Mouse (Mus musculus) MEL (cell line): Measurements from ENCODE around the gene Keap1. TPM values are rescaled to one million over a fixed set of nuclear protein-coding genes. Genes with fewer than 3 reads are reported as not detected.

Source experiments
- DNase-seq: peaks from one replicate; pipeline ENCODE4 v3.0.0; 2011; ENCODE audit warnings: low read depth, low spot score
- H3K27ac ChIP-seq: 2 replicates; pipeline ENCODE4 v1.5.1; 2012; ENCODE audit warnings: low read depth, mild to moderate bottlenecking, control low read depth, low read length, moderate library complexity; ENCODE audit not compliant: control insufficient read depth
- H3K27me3 ChIP-seq, 2 experiments: fragments of 150-350 bp in 1 of 2; sonication (generic) in 1 of 2; 2 replicates each; pipeline ENCODE4 v1.6.1; 2012; ENCODE audit warnings: low read length in 2 of 2, mild to moderate bottlenecking in 2 of 2, improper control_type of control experiment in 1 of 2, moderate library complexity in 1 of 2; ENCODE audit not compliant: insufficient read depth in 2 of 2, control insufficient read depth in 1 of 2
- H3K36me3 ChIP-seq, 2 experiments: 2 replicates each; pipeline ENCODE4 v1.6.1; 2012 to 2014; ENCODE audit warnings: low read length in 2 of 2, improper control_type of control experiment in 1 of 2, inconsistent platforms in 1 of 2, mild to moderate bottlenecking in 1 of 2; ENCODE audit not compliant: insufficient read depth in 2 of 2, control insufficient read depth in 1 of 2
- H3K4me1 ChIP-seq, 2 experiments: fragments of 150-350 bp in 1 of 2; sonication (generic) in 1 of 2; 2 replicates each; pipeline ENCODE4 v1.6.1; 2012; ENCODE audit warnings: low read length in 2 of 2, improper control_type of control experiment in 1 of 2, mild to moderate bottlenecking in 1 of 2; ENCODE audit not compliant: insufficient read depth in 2 of 2, control insufficient read depth in 1 of 2
- H3K4me3 ChIP-seq, 2 experiments: fragments of 150-350 bp in 1 of 2; sonication (generic) in 1 of 2; 2 replicates each; pipeline ENCODE4 v1.5.1; 2012; ENCODE audit warnings: low read depth in 2 of 2, low read length in 2 of 2, mild to moderate bottlenecking in 2 of 2, moderate library complexity in 2 of 2, control low read depth in 1 of 2, improper control_type of control experiment in 1 of 2; ENCODE audit not compliant: control insufficient read depth in 1 of 2, insufficient read depth in 1 of 2
- H3K79me2 ChIP-seq: 2 replicates; pipeline ENCODE4 v1.6.1; 2012; ENCODE audit warnings: mild to moderate bottlenecking, low read length, moderate library complexity; ENCODE audit not compliant: control insufficient read depth, poor library complexity, insufficient read depth
- H3K9ac ChIP-seq: 2 replicates; pipeline ENCODE4 v1.6.1; 2012; ENCODE audit warnings: low read depth, mild to moderate bottlenecking, control low read depth, low read length, moderate library complexity; ENCODE audit not compliant: control insufficient read depth, poor library complexity, severe bottlenecking
- H3K9me3 ChIP-seq: fragments of 150-350 bp; sonication (generic); replicated peaks from 2 replicates; pipeline ENCODE4 v1.6.1; 2012; ENCODE audit warnings: mild to moderate bottlenecking, low read length, improper control_type of control experiment, moderate library complexity; ENCODE audit not compliant: insufficient read depth
- EP300 ChIP-seq, 2 experiments: IDR thresholded peaks; 2 replicates each; pipeline ENCODE4 v1.6.1; 2011; ENCODE audit warnings: improper control_type of control experiment in 2 of 2, low read length in 2 of 2, low read depth in 1 of 2, mild to moderate bottlenecking in 1 of 2
- GABPA ChIP-seq: IDR thresholded peaks from 2 replicates; pipeline ENCODE4 v1.6.1; 2012; ENCODE audit warnings: low read depth, mild to moderate bottlenecking, inconsistent platforms, low read length, improper control_type of control experiment, moderate library complexity
- KAT2A ChIP-seq: conservative IDR thresholded peaks from 2 replicates; pipeline ENCODE4 v1.6.1; 2012; ENCODE audit warnings: low read depth, low read length, improper control_type of control experiment, inconsistent platforms
- MAFK ChIP-seq: IDR thresholded peaks from 2 replicates; pipeline ENCODE4 v1.6.1; 2011; ENCODE audit warnings: low read depth, mild to moderate bottlenecking, low read length, improper control_type of control experiment, borderline replicate concordance
- MAX ChIP-seq: IDR thresholded peaks from 2 replicates; pipeline ENCODE4 v1.6.1; 2011; ENCODE audit warnings: low read length, improper control_type of control experiment
- MEF2A ChIP-seq: IDR thresholded peaks from 2 replicates; pipeline ENCODE4 v1.6.1; 2014; ENCODE audit warnings: low read depth, mild to moderate bottlenecking, inconsistent platforms, low read length, improper control_type of control experiment; ENCODE audit not compliant: poor library complexity, insufficient replicate concordance, severe bottlenecking; ENCODE audit errors: extremely low read depth
- MXI1 ChIP-seq: IDR thresholded peaks from 2 replicates; pipeline ENCODE4 v1.6.1; 2011; ENCODE audit warnings: mild to moderate bottlenecking, low read depth, low read length, improper control_type of control experiment
- MYB ChIP-seq: IDR thresholded peaks from 2 replicates; pipeline ENCODE4 v1.6.1; 2011; ENCODE audit warnings: mild to moderate bottlenecking, low read depth, low read length, improper control_type of control experiment
- MYC ChIP-seq: IDR thresholded peaks from 2 replicates; pipeline ENCODE4 v1.6.1; 2011; ENCODE audit warnings: low read depth, mild to moderate bottlenecking, low read length, improper control_type of control experiment, moderate library complexity
- NRF1 ChIP-seq: IDR thresholded peaks from 2 replicates; pipeline ENCODE4 v1.6.1; 2014; ENCODE audit warnings: low read depth, mild to moderate bottlenecking, inconsistent platforms, low read length, improper control_type of control experiment, moderate library complexity; ENCODE audit not compliant: poor library complexity, insufficient read depth, severe bottlenecking
- POLR2A ChIP-seq, 2 experiments: IDR thresholded peaks; 2 replicates each; pipeline ENCODE4 v1.6.1; 2011 to 2012; ENCODE audit warnings: low read length in 2 of 2, mild to moderate bottlenecking in 2 of 2, control low read depth in 1 of 2, improper control_type of control experiment in 1 of 2, low read depth in 1 of 2, moderate library complexity in 1 of 2; ENCODE audit not compliant: control insufficient read depth in 1 of 2, insufficient read depth in 1 of 2, poor library complexity in 1 of 2
- POLR2AphosphoS2 ChIP-seq: IDR thresholded peaks from 2 replicates; pipeline ENCODE4 v1.6.1; 2011; ENCODE audit warnings: low read length, improper control_type of control experiment
- POLR2AphosphoS5 ChIP-seq: IDR thresholded peaks from 2 replicates; pipeline ENCODE4 v1.6.1; 2012; ENCODE audit warnings: low read depth, borderline replicate concordance, mild to moderate bottlenecking, inconsistent platforms, low read length, moderate library complexity, mixed read lengths
- TAL1 ChIP-seq: IDR thresholded peaks from 2 replicates; pipeline ENCODE4 v1.6.1; 2012; ENCODE audit warnings: mild to moderate bottlenecking, inconsistent platforms, low read length, moderate library complexity, mixed read lengths
- TCF12 ChIP-seq: IDR thresholded peaks from 2 replicates; pipeline ENCODE4 v1.6.1; 2014; ENCODE audit warnings: low read depth, mild to moderate bottlenecking, inconsistent platforms, low read length, improper control_type of control experiment, moderate library complexity
- UBTF ChIP-seq: IDR thresholded peaks from 2 replicates; pipeline ENCODE4 v1.6.1; 2012; ENCODE audit warnings: low read depth, mild to moderate bottlenecking, inconsistent platforms, low read length, improper control_type of control experiment, moderate library complexity, borderline replicate concordance; ENCODE audit not compliant: insufficient read depth
- USF1 ChIP-seq: IDR thresholded peaks from 2 replicates; pipeline ENCODE4 v1.6.1; 2014; ENCODE audit warnings: low read depth, mild to moderate bottlenecking, inconsistent platforms, low read length, improper control_type of control experiment, moderate library complexity
- USF2 ChIP-seq, 2 experiments: IDR thresholded peaks; 2 replicates each; pipeline ENCODE4 v1.6.1; 2011 to 2012; ENCODE audit warnings: improper control_type of control experiment in 2 of 2, low read length in 2 of 2, borderline replicate concordance in 1 of 2, inconsistent platforms in 1 of 2, low read depth in 1 of 2, mild to moderate bottlenecking in 1 of 2; ENCODE audit not compliant: insufficient read depth in 1 of 2
- ZNF384 ChIP-seq: IDR thresholded peaks from 2 replicates; pipeline ENCODE4 v1.6.1; 2012; ENCODE audit warnings: low read depth, mild to moderate bottlenecking, inconsistent platforms, low read length, improper control_type of control experiment
- polyA plus RNA-seq, 2 experiments: library from polyadenylated mRNA; stranded (reverse) in 1 of 2; unstranded in 1 of 2; fragments of >175 nt in 1 of 2; fragments of >200 nt in 1 of 2; gene quantifications; 2 replicates each; pipeline versions ENCODE4 v1.2.1 to v1.2.4; 2012; ENCODE audit warnings: low replicate concordance in 2 of 2, low read depth in 1 of 2; ENCODE audit not compliant: insufficient read length in 2 of 2, insufficient read depth in 1 of 2, missing spikeins in 1 of 2
- total RNA-seq: library from RNA; depleted of rRNA; stranded (reverse); fragments of 300-350 nt; gene quantifications from 2 replicates; pipeline ENCODE4 v1.2.3, GENCODE M21; 2012

Gene Keap1
- total and polyA plus RNA-seq, 3 experiments = 67.5 to 174 (median 171) TPM

GRCm38 (mm10) chr9:21241343-21241742, 2.2 kb upstream of the Keap1 start (continued):
- TF ChIP-seq USF1 (0 out of 2 replicates have a peak, but pooled peaks have one; percentile 42), MAX (no peak), MXI1 (peak; percentile 66; the same call in 1 of the 2 replicates)

GRCm38 (mm10) chr9:21239465-21239848, 296 bp upstream of the Keap1 start:
- Histone ChIP-seq H3K9me3 (no peaks in the 10 kb centered on the region), H3K9ac (peak overlapping the region; percentile 81), H3K4me1 (peaks cover 12 to 30% of the 10 kb centered on the region in 2 experiments; a peak in 3 of 4 replicates), H3K79me2 (peaks cover 43% of the 10 kb centered on the region), H3K36me3 (peaks cover 15 to 22% of the 10 kb centered on the region in 2 experiments), H3K27ac (peak overlapping the region; percentile 86), H3K4me3 (peak overlapping the region; percentile 79 to 96), H3K27me3 (no peaks in the 10 kb centered on the region)
- 0 out of 2 replicates have a peak, but pooled peaks have one; percentile 2 for TF ChIP-seq POLR2AphosphoS5
- TF ChIP-seq TCF12 = no peak
- TF ChIP-seq POLR2A (IDR thresholded peaks at IDR 0.05; ENCODE audit: control insufficient read depth in 1 of 2, insufficient read depth in 1 of 2, low read depth in 1 of 2, low read length in 2 of 2, poor library complexity in 1 of 2) = no peak
- TF ChIP-seq USF2 (IDR thresholded peaks at IDR 0.05; ENCODE audit: borderline replicate concordance in 1 of 2, insufficient read depth in 1 of 2, low read depth in 1 of 2, low read length in 2 of 2) = no peak
- TF ChIP-seq KAT2A = no peak
- TF ChIP-seq EP300 (IDR thresholded peaks at IDR 0.05; ENCODE audit: low read depth in 1 of 2, low read length in 2 of 2) = no peak
- TF ChIP-seq MEF2A = no peak
- TF ChIP-seq NRF1 = no peak
- TF ChIP-seq MAFK = no peak
- TF ChIP-seq POLR2AphosphoS2 = no peak
- 0 out of 2 replicates have a peak, but pooled peaks have one; percentile 4 for TF ChIP-seq UBTF
- no peak for TF ChIP-seq GABPA
- TF ChIP-seq ZNF384 = no peak
- TF ChIP-seq TAL1 = no peak
- no peak; the same call in 1 of the 2 replicates for TF ChIP-seq MYC
- TF ChIP-seq MYB = no peak
- peak; percentile 88 for DNase-seq
